Mouse (Mus musculus) adrenal gland, postnatal 14 days (tissue): Measurements from ENCODE around the gene Zfx. TPM values are rescaled to one million over a fixed set of nuclear protein-coding genes. Genes with fewer than 3 reads are reported as not detected.
A peak's percentile ranks its signal among the peaks of the same experiment; 100 is the strongest.

Experiments
- DNase-seq: peaks from one replicate; pipeline ENCODE4 v3.0.0; 2021; ENCODE audit warnings: mixed read lengths
- total RNA-seq: library from RNA; stranded (reverse); gene quantifications from 2 replicates; pipeline ENCODE4 v1.2.3, GENCODE M21; 2021

The Zfx gene
- total RNA-seq, 1 experiment from 2014 or later = 28.6 TPM

GRCm38 (mm10) chrX:94061246-94061645 lies 62.3 kb downstream of the Zfx start:
- DNase-seq = peak; percentile 30

GRCm38 (mm10) chrX:94060751-94061150 lies 62.8 kb downstream of the Zfx start:
- DNase-seq = no peak

GRCm38 (mm10) chrX:94058748-94059147 lies 64.8 kb downstream of the Zfx start:
- DNase-seq = no peak

- no peak for DNase-seq
Observed at GRCm38 (mm10) chrX:94049048-94049447, 74.5 kb downstream of the Zfx start.

- peak; percentile 27 for DNase-seq
Observed at GRCm38 (mm10) chrX:94048048-94048447, 75.5 kb downstream of the Zfx start.

GRCm38 (mm10) chrX:94047381-94047780 lies 76.1 kb downstream of the Zfx start:
- DNase-seq = no peak

- DNase-seq = peak; percentile 65
Observed at GRCm38 (mm10) chrX:94032937-94033336, 90.6 kb downstream of the Zfx start.

GRCm38 (mm10) chrX:94030081-94030480 lies 93.4 kb downstream of the Zfx start:
- DNase-seq = no peak

Other genes starting within 250 kb of the Zfx start
- not detected in 2 replicates for gene AU015836, start 155.0 kb downstream of the Zfx start, total RNA-seq
- gene Eif2s3x, start 89.2 kb upstream of the Zfx start, total RNA-seq = 110 and 127 TPM in 2 replicates
- gene Klhl15, start 110.9 kb upstream of the Zfx start, total RNA-seq = 15.7 and 15.9 TPM in 2 replicates
- not detected in 2 replicates for gene Fam90a1b, start 243.1 kb upstream of the Zfx start, total RNA-seq
- gene Apoo, start 243.4 kb upstream of the Zfx start, total RNA-seq = 123 and 127 TPM in 2 replicates